Mouse (Mus musculus): ENCODE results near the gene Cdh22.

Cdh22 gene

GRCm38 (mm10) chr2:165246349-165246748 is 11.7 kb upstream of the Cdh22 start:
- no peak for DNase-seq

- no peak for DNase-seq
Observed at GRCm38 (mm10) chr2:165243122-165243720, 8.6 kb upstream of the Cdh22 start.

- no peak for DNase-seq
Observed at GRCm38 (mm10) chr2:165242575-165242974, 7.9 kb upstream of the Cdh22 start.

DNA sequence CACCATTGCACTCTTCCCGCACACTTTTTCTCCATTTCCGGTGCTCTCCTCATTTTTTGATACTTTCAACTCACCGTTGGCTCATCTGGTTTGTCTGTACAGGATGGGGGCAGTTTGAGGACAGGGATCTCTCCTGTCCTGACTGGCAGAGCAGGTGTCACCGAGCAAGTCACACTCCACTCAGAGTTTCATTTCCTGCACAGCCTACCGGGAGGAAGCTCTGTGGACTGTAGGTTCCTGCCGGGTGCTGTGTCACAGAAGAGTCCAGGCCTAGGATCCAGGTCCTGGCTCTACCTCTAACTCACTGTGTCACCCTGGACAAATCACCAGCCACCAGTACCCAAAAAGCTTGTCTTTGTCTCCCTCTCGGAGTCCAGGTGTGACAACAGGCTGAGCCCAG is 7.1 kb upstream of the Cdh22 start:
- no peak for DNase-seq

GRCm38 (mm10) chr2:165240371-165240770 is 5.7 kb upstream of the Cdh22 start:
- no peak for DNase-seq

DNA sequence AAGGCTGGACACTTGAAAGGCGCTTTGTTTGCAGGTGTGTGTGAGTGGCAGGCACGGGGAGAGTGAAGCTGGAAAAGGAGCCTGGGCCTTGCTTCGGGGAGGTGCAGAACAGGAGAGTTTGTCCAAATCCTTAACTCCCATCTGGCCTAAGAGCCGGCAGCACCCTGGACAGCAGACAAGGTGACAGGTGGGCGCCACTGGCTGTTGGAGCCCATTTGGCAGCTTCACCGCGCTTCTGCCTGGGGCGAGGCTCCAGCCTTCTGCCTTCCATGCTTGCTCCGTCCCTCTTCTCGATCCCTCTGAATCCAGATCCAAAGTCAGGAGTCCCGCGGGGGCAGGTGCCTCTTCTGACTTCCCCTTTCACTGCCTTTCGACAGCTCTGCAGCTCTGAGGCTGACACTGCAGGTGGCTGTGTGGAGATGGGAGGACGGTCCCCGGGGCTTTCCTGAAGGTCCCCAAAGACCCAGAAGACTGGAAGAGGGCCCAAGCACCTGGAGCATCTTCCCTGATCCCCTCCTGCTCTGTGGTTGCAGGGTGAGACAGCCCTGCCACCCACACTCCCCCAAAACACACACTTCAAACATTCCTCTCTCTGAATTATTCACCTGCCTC is 5.0 kb upstream of the Cdh22 start:
- DNase-seq: no peak

DNA sequence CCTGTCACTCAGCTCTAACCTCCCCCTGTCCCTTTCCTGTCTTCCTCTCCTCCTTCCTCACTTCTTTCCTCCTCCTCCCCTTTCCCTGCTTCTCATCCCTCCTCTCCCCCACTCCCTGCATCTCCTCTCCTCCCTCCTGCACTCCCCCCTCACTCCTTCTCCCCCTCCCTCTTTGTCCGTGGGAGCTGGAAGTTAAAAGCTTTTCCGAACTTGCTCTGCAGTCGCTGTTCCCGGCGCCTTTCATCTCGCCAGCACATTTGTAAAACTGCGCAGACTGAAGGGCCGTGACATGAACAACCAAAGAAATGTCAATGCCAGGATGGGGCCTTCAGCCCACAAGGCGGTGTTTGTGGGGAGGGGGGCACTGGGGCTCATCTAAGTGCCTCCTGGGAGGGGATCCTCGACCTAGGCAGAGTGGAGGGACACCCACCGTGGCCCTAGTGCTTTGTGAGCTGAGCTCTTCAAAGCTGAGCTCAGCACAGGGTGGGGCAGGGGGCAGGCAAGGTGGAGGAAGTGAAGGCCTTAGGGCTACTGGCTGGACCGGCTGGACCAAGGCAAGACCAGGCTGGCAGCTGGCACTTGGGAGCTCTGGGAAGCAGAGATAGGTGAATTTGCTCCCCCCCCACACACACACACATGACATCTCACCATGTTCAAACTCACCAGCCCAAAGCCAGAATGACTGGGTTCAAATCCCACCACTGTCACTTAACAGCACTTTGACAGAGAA is 3.9 kb upstream of the Cdh22 start:
- DNase-seq: no peak

DNA sequence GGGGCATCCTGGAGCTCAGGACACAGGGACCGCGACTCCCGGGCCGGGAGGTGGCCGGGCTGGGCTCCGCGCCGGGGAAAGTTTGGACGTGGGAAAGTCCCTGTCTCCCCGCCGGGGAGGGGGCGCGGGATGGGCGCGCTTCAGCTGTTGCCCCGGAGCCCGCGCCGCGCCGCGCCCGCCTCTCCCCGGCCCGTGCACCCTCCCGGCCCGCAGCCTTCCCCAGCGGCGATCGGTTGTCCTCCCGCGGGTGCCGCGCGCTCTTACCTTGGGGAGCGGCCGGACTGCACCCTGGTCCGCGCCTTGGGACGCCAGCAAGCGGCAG is 401 bp downstream of the Cdh22 start:
- DNase-seq: no peak

GRCm38 (mm10) chr2:165233491-165234290 is 962 bp downstream of the Cdh22 start:
- no peak for DNase-seq

DNA sequence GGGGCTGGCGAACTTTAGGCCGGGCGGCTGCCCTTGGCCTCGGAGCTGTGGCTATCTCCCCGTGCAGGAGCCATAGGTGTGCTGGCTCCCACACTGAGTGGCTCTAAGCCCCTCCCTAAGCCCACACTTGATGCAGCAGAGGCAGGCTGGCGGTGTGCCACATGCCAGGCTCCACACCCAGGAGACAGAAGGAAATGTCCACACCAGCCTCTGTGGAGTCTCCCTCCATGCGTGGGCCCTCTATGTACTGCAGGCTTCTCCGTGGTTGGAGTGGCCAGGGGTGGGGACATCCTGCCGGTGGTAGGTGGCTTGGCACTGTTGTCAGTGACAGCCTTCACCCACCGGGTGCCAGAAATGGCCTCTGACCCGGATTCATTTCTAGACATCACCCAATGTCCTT is 5.6 kb downstream of the Cdh22 start:
- no peak for DNase-seq

DNA sequence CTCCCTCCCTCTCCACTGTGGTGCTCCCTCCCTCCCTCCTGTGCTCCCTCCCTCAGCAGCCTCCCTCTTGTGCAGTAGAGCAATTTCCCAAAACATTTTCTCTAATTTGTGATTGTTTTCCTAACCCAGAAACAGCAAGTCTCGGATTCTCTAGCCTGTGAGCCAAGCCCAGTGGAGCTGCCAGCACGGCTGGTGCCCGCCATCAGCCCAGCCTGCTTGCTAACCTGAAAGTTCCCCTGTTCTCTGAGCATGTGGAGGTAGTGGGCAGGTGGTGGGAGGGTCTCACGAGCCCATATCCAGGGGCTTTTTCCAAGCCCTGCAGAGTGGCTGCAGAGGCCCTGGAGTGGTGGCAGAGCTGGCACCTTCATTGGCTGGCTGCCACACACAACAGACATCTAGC is 10.8 kb downstream of the Cdh22 start:
- DNase-seq: no peak

GRCm38 (mm10) chr2:165221952-165222351 is 12.7 kb downstream of the Cdh22 start:
- no peak for DNase-seq

DNA sequence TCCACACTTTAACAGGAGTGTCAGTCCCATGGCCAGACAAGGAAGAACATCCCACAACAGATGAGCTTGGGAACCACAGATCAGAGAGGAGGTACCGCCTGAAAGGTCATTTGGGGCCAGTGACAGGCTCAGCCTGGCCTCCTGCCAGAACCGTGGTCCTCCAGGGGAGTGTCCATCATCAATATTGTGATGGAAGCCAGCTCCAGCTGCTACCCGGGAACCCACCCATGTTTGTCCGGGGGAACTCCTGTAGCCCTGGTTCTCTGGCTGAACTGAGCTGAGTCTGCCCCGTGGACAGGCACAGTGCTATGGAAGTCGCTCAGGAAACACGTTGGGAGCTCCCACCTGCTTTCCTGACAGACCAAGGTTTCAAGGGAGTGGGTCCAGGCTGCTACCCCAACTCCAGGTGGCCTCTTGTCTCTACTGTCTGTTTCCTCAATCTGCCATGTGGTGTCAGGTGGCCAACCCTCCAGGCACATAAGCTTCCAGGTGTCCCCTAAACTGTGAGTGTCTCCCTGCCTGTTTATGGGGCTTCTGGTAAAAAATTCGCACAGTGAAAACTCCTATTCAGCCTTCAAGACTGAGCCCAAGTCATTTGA is 14.2 kb downstream of the Cdh22 start:
- DNase-seq: no peak

DNA sequence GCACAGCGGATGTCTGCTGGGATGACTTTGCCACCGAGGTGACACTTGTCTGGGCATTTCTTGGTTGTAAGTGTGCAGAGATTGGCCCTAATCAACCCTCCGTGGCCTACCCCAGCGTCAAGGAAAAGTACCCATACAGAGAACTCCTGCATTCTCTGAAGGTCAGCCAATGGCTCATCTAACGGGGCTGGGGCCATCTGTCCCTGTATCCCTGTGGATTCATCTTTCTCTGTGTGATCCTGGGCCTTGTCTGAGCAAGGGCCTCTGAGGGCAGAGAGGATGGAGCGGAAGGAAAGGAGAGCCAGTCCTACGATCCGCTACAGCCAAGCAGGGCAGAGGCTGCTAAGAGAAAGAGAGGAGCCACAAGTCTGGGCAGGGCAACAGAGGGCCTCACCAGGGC is 15.7 kb downstream of the Cdh22 start:
- no peak for DNase-seq

- DNase-seq: no peak
Observed at GRCm38 (mm10) chr2:165217361-165218149, 17.1 kb downstream of the Cdh22 start.

- DNase-seq: no peak
Observed at GRCm38 (mm10) chr2:165215103-165215951, 19.3 kb downstream of the Cdh22 start.

- no peak for DNase-seq
Observed at GRCm38 (mm10) chr2:165211426-165212079, 23.1 kb downstream of the Cdh22 start.

DNA sequence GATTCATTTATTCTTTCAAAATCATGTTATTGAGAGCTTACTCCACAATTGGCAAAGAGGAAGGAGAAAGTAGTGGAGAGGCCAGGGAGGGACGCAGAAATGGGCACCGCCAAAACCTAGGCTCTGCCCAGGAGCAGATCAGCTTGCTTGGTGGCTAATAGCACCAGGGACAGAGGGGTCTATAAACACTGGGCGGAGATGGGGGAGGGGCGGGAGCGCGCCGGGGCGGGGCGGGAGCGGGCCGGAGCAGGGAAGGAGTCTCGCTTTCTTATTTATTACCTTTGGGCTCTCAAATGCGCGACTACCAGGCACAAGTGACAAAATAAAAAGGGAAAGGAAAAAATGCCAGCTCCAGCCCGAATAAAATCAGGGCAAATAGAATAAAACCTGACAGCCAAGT is 23.7 kb downstream of the Cdh22 start:
- no peak for DNase-seq

GRCm38 (mm10) chr2:165207689-165208088 is 27.0 kb downstream of the Cdh22 start:
- DNase-seq: no peak

DNA sequence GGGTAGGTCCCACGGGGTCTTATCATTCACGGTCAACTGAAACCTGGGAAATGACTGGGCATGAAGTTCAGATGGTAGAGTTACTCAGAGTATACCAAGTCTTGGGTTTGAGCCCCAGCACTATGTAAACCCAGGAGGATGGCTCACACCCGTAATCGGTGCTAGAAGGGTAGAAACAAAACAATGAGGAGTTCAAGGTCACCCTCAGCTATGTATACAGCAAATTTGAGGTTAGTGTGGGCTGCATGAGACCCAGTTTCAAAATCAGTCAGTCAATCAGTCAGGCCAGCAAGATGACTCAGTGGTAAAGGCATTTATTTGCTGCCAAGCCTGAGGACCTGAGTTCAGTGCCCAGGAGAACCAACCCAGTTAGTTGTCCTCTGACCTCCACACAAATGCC is 27.6 kb downstream of the Cdh22 start:
- no peak for DNase-seq

DNA sequence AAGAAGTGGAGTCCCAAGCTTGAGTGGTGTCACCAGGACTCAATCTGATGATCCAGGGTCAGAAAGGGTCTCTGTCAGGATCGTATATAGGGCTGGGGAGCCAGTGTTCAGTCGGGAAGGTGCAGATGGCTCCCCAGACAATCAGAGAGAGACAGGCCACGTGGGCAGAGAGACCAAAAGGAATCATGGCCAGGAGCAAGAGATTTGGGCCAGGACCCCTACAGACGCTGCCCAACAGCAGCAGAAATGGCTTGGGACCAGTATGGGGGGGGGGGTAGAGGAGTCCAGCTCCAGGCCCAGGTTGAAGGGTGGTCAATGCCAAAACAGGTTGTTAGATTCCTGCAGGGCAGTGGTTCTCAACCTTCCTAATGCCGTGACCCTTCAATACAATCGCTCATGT is 29.2 kb downstream of the Cdh22 start:
- no peak for DNase-seq
